Mouse (Mus musculus) intestine, postnatal 0 days (tissue): ENCODE data around the gene Kcnb1. TPM values are rescaled to one million over a fixed set of nuclear protein-coding genes. Genes with fewer than 3 reads are reported as not detected.

Source experiments
- ATAC-seq: fragments of 200-750 bp; cut with Nextera tagmentation; 2 replicates; pipeline ENCODE4 v1.8.0; 2017; ENCODE audit warnings: mild to moderate bottlenecking, moderate TSS enrichment, moderate library complexity
- H3K27ac ChIP-seq: fragments of 300-500 bp; sonication (generic); 2 replicates; pipeline ENCODE4 v1.5.1; 2014; ENCODE audit warnings: mild to moderate bottlenecking, low read depth, low read length, moderate library complexity
- H3K27me3 ChIP-seq: fragments of 300-500 bp; sonication (generic); replicated peaks from 2 replicates; pipeline ENCODE4 v1.6.1; 2014; ENCODE audit warnings: low read length, mixed read lengths; ENCODE audit not compliant: control insufficient read depth, insufficient read depth
- H3K36me3 ChIP-seq: fragments of 300-500 bp; sonication (generic); 2 replicates; pipeline ENCODE4 v1.6.1; 2014; ENCODE audit warnings: mild to moderate bottlenecking, moderate library complexity; ENCODE audit not compliant: control insufficient read depth, insufficient read depth
- H3K4me1 ChIP-seq: fragments of 300-500 bp; sonication (generic); replicated peaks from 2 replicates; pipeline ENCODE4 v1.6.1; 2014; ENCODE audit warnings: antibody characterized with exemption, low read length, mixed read lengths; ENCODE audit not compliant: control insufficient read depth, insufficient read depth
- H3K4me2 ChIP-seq: fragments of 300-500 bp; sonication (generic); replicated peaks from 2 replicates; pipeline ENCODE4 v1.6.1; 2014; ENCODE audit warnings: low read depth, mild to moderate bottlenecking, moderate library complexity
- H3K4me3 ChIP-seq: fragments of 300-500 bp; sonication (generic); 2 replicates; pipeline ENCODE4 v1.5.1; 2014; ENCODE audit warnings: low read depth, low read length
- H3K9ac ChIP-seq: fragments of 300-500 bp; sonication (generic); 2 replicates; pipeline ENCODE4 v1.6.1; 2014; ENCODE audit warnings: mild to moderate bottlenecking, low read depth, low read length
- H3K9me3 ChIP-seq: fragments of 300-500 bp; sonication (generic); 2 replicates; pipeline ENCODE4 v1.6.1; 2016; ENCODE audit warnings: mixed run types; ENCODE audit not compliant: control insufficient read depth
- CTCF ChIP-seq: sonication (generic); IDR thresholded peaks from 2 replicates; pipeline ENCODE4 v1.5.1; 2016; ENCODE audit warnings: low read depth, mild to moderate bottlenecking, control low read depth, antibody characterized with exemption, moderate library complexity
- WGBS: fragments of 180-500 bp; shearing (Covaris S2); extraction: QIAGEN DNeasy Blood & Tissue Kit; methylation state at CpG from one replicate; pipeline ENCODE4 v1.1.7; 2014; 5-methylcytosine and 5-hydroxymethylcytosine counted together
- polyA plus RNA-seq: library from polyadenylated mRNA; unstranded; fragments of >200 nt; fragmentation: Nextera tagmentation; extraction: Ambion mirVana; gene quantifications from 2 replicates; pipeline ENCODE4 v1.2.1, GENCODE M21; 2015

The Kcnb1 gene
- polyA plus RNA-seq, 1 experiment from 2014 or later = 1.1 TPM

- TF ChIP-seq CTCF = no peak
- H3K27ac ChIP-seq = no peak overlapping the region
- no peak overlapping the region for H3K9ac ChIP-seq
- no peaks in the 10 kb centered on the region for H3K4me1 ChIP-seq
- no peaks in the 10 kb centered on the region for H3K27me3 ChIP-seq
- no peak for ATAC-seq
- no peaks in the 10 kb centered on the region for H3K9me3 ChIP-seq
- 94% methylated on average over 6 of the region's 6 CpGs for WGBS
- no peak overlapping the region for H3K4me2 ChIP-seq
- no peaks in the 10 kb centered on the region for H3K36me3 ChIP-seq
- no peak overlapping the region for H3K4me3 ChIP-seq
These were observed 39.1 kb downstream of the Kcnb1 start for GRCm38 (mm10) chr2:167150880-167151279.

DNA sequence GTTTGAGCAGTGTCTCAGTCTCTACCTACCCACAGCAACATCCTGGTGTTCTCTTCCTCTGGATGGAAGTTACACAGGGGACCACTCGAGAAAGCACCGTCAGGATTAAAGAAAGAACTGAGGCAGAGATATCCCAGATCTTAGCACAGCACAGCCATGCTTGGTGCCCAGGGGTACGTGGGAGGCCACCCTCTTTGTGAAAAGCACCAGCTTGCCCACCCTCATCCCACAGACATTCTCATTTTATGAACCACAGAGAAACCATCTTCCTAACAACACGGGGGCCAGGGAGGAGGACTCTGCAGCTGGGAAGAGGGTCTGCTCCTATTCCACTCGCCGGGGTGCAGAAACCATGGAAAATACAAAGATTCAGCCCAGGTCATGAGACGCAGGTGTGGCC lies 39.8 kb downstream of the Kcnb1 start:
- Histone ChIP-seq H3K4me1 (no peaks in the 10 kb centered on the region), H3K27ac (no peak overlapping the region), H3K9ac (no peak overlapping the region), H3K4me2 (no peak overlapping the region), H3K4me3 (no peak overlapping the region), H3K27me3 (no peaks in the 10 kb centered on the region), H3K9me3 (no peaks in the 10 kb centered on the region), H3K36me3 (no peaks in the 10 kb centered on the region)
- 94% methylated on average over 7 of the region's 7 CpGs for WGBS
- no peak for ATAC-seq
- TF ChIP-seq CTCF = no peak

DNA sequence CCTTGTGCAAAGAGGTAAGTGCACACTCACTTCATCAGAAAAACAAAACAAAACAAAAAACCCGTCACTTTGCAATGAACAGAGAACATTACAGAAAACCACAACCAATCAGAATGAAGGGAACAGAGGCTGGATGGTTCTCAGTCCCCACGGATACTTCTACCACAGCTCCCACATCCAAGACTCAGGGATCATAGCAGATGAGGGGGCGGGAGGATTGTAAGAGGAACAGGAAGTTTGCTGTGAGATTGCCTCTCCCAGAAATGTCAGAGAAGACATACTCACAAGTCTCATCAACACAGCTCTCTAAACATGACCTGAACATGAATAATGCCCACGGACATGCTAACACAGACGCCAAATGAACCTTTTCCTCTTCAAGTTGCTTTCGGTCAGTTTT lies 40.9 kb downstream of the Kcnb1 start:
- H3K36me3 ChIP-seq = no peaks in the 10 kb centered on the region
- no peak overlapping the region for H3K4me2 ChIP-seq
- TF ChIP-seq CTCF = no peak
- 89% methylated on average over 6 of the region's 6 CpGs for WGBS
- H3K4me3 ChIP-seq = no peak overlapping the region
- no peaks in the 10 kb centered on the region for H3K4me1 ChIP-seq
- H3K27me3 ChIP-seq = no peaks in the 10 kb centered on the region
- no peaks in the 10 kb centered on the region for H3K9me3 ChIP-seq
- H3K27ac ChIP-seq = no peak overlapping the region
- H3K9ac ChIP-seq = no peak overlapping the region
- no peak for ATAC-seq

- H3K4me1 ChIP-seq = no peaks in the 10 kb centered on the region
- WGBS = 57% methylated on average over 8 of the region's 8 CpGs
- H3K9me3 ChIP-seq = no peaks in the 10 kb centered on the region
- H3K4me3 ChIP-seq = no peak overlapping the region
- no peak overlapping the region for H3K27ac ChIP-seq
- no peaks in the 10 kb centered on the region for H3K27me3 ChIP-seq
- H3K9ac ChIP-seq = no peak overlapping the region
- ATAC-seq = no peak
- TF ChIP-seq CTCF = no peak
- no peak overlapping the region for H3K4me2 ChIP-seq
- no peaks in the 10 kb centered on the region for H3K36me3 ChIP-seq
These were observed 42.2 kb downstream of the Kcnb1 start for GRCm38 (mm10) chr2:167147708-167148107.

DNA sequence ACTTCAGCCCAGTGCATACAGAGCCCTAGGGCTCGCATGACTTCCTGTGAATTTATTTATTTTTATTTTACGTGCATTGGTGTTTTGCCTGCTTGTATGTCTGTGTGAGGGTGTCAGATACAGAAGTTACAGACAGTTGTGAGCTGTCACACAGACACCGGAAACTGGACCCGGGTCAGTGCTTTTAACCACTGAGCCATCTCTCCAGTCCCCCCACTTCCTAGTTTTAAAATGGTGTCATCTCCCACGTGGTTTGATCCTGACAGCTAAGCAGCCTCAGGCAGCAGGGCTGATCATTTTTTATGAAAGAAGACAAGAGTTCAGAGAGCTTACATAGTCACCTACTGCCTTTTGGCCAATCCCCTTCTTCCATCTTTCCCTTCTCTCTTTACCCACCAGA lies 44.1 kb downstream of the Kcnb1 start:
- no peak for ATAC-seq
- no peaks in the 10 kb centered on the region for H3K4me1 ChIP-seq
- no peak for TF ChIP-seq CTCF

GRCm38 (mm10) chr2:167144439-167145307 lies 45.3 kb downstream of the Kcnb1 start:
- TF ChIP-seq CTCF = no peak
- H3K4me3 ChIP-seq = no peak overlapping the region
- H3K9ac ChIP-seq = no peak overlapping the region
- H3K4me1 ChIP-seq = no peaks in the 10 kb centered on the region
- no peak overlapping the region for H3K4me2 ChIP-seq
- H3K9me3 ChIP-seq = no peaks in the 10 kb centered on the region
- 20% methylated on average over 14 of the region's 14 CpGs for WGBS
- no peak overlapping the region for H3K27ac ChIP-seq
- H3K27me3 ChIP-seq = no peaks in the 10 kb centered on the region
- ATAC-seq = no peak
- H3K36me3 ChIP-seq = no peaks in the 10 kb centered on the region

More for the DNA sequence above, 44.1 kb downstream of the Kcnb1 start:
- Histone ChIP-seq H3K4me3 (no peak overlapping the region), H3K9me3 (no peaks in the 10 kb centered on the region), H3K27me3 (no peaks in the 10 kb centered on the region), H3K27ac (no peak overlapping the region), H3K9ac (no peak overlapping the region), H3K36me3 (no peaks in the 10 kb centered on the region), H3K4me2 (no peak overlapping the region)
- 61% methylated on average over 5 of the region's 5 CpGs for WGBS
